Mouse (Mus musculus): ENCODE data around the gene Olfr410. TPM values are rescaled to one million over a fixed set of nuclear protein-coding genes. Genes with fewer than 3 reads are reported as not detected.

Olfr410 gene
- not detected in 2 replicates for polyA plus RNA-seq (2012; rRNA removed)

GRCm38 (mm10) chr11:74337931-74338330 lies at the start of gene Olfr410:
Gene Olfr410 (minus strand): TSS chr11:74338031.
- no peak for TF ChIP-seq POLR2A (IDR thresholded peaks at IDR 0.05; ENCODE audit: borderline replicate concordance, insufficient read depth, low read length)
- TF ChIP-seq CTCF (IDR thresholded peaks at IDR 0.05; ENCODE audit: borderline replicate concordance, insufficient read depth, low read depth, low read length) = no peak
- Histone ChIP-seq H3K4me1 (ENCODE audit: control insufficient read depth, insufficient read depth, low read length) (no peaks in the 10 kb centered on the region), H3K4me3 (replicated peaks; ENCODE audit: insufficient read depth, low read depth, low read length) (no peak within 1 kb of the TSS), H3K27ac (ENCODE audit: insufficient read depth, low read length) (no peak within 1 kb of the TSS), H3K27me3 (ENCODE audit: control insufficient read depth, insufficient read depth, low read length) (no peaks in the 10 kb centered on the region)
- no peak for DNase-seq
- WGBS = 79% methylated on average over 6 of the region's 6 CpGs

- H3K4me3 ChIP-seq (replicated peaks; ENCODE audit: insufficient read depth, low read depth, low read length) = no peak overlapping the region
Measured at GRCm38 (mm10) chr11:74387203-74387602, 49.4 kb upstream of the Olfr410 start.

GRCm38 (mm10) chr11:74385674-74386073 lies 47.8 kb upstream of the Olfr410 start:
- TF ChIP-seq POLR2A (IDR thresholded peaks at IDR 0.05; ENCODE audit: borderline replicate concordance, insufficient read depth, low read length) (no peak), CTCF (IDR thresholded peaks at IDR 0.05; ENCODE audit: borderline replicate concordance, insufficient read depth, low read depth, low read length) (no peak)
- DNase-seq = no peak
- WGBS = 84% methylated on average over 9 of the region's 9 CpGs
- Histone ChIP-seq H3K27ac (ENCODE audit: insufficient read depth, low read length) (no peak overlapping the region), H3K27me3 (ENCODE audit: control insufficient read depth, insufficient read depth, low read length) (no peaks in the 10 kb centered on the region), H3K4me3 (replicated peaks; ENCODE audit: insufficient read depth, low read depth, low read length) (no peak overlapping the region), H3K4me1 (ENCODE audit: control insufficient read depth, insufficient read depth, low read length) (peaks cover 4% of the 10 kb centered on the region; the same call in 1 of the 2 replicates)

More at GRCm38 (mm10) chr11:74387203-74387602, 49.4 kb upstream of the Olfr410 start:
- 40% methylated on average over 5 of the region's 5 CpGs for WGBS
- Histone ChIP-seq H3K27me3 (ENCODE audit: control insufficient read depth, insufficient read depth, low read length) (no peaks in the 10 kb centered on the region), H3K4me1 (ENCODE audit: control insufficient read depth, insufficient read depth, low read length) (peaks cover 4% of the 10 kb centered on the region; the same call in 1 of the 2 replicates), H3K27ac (ENCODE audit: insufficient read depth, low read length) (no peak overlapping the region)
- no peak for TF ChIP-seq CTCF (IDR thresholded peaks at IDR 0.05; ENCODE audit: borderline replicate concordance, insufficient read depth, low read depth, low read length)
- no peak for TF ChIP-seq POLR2A (IDR thresholded peaks at IDR 0.05; ENCODE audit: borderline replicate concordance, insufficient read depth, low read length)
- peak in 1 of 2 experiments; percentile 23 for DNase-seq

GRCm38 (mm10) chr11:74379166-74379873 lies 41.5 kb upstream of the Olfr410 start:
- DNase-seq = no peak
- Histone ChIP-seq H3K27me3 (ENCODE audit: control insufficient read depth, insufficient read depth, low read length) (no peaks in the 10 kb centered on the region), H3K4me3 (replicated peaks; ENCODE audit: insufficient read depth, low read depth, low read length) (no peak overlapping the region), H3K4me1 (ENCODE audit: control insufficient read depth, insufficient read depth, low read length) (no peaks in the 10 kb centered on the region), H3K27ac (ENCODE audit: insufficient read depth, low read length) (no peak overlapping the region)
- 67% methylated on average over 4 of the region's 4 CpGs for WGBS
- TF ChIP-seq CTCF (IDR thresholded peaks at IDR 0.05; ENCODE audit: borderline replicate concordance, insufficient read depth, low read depth, low read length) = no peak
- TF ChIP-seq POLR2A (IDR thresholded peaks at IDR 0.05; ENCODE audit: borderline replicate concordance, insufficient read depth, low read length) = no peak

GRCm38 (mm10) chr11:74376847-74377246 lies 39.0 kb upstream of the Olfr410 start:
- WGBS = 90% methylated on average over 3 of the region's 3 CpGs
- Histone ChIP-seq H3K27me3 (ENCODE audit: control insufficient read depth, insufficient read depth, low read length) (no peaks in the 10 kb centered on the region), H3K4me3 (replicated peaks; ENCODE audit: insufficient read depth, low read depth, low read length) (no peak overlapping the region), H3K27ac (ENCODE audit: insufficient read depth, low read length) (no peak overlapping the region), H3K4me1 (ENCODE audit: control insufficient read depth, insufficient read depth, low read length) (no peaks in the 10 kb centered on the region)
- TF ChIP-seq POLR2A (IDR thresholded peaks at IDR 0.05; ENCODE audit: borderline replicate concordance, insufficient read depth, low read length) = no peak
- TF ChIP-seq CTCF (IDR thresholded peaks at IDR 0.05; ENCODE audit: borderline replicate concordance, insufficient read depth, low read depth, low read length) = peak; percentile 85
- DNase-seq = peak; percentile 46 to 53

GRCm38 (mm10) chr11:74371393-74372100 lies 33.7 kb upstream of the Olfr410 start:
- DNase-seq = peak; percentile 52 to 79
- Histone ChIP-seq H3K4me1 (ENCODE audit: control insufficient read depth, insufficient read depth, low read length) (no peaks in the 10 kb centered on the region), H3K27me3 (ENCODE audit: control insufficient read depth, insufficient read depth, low read length) (no peaks in the 10 kb centered on the region), H3K27ac (ENCODE audit: insufficient read depth, low read length) (no peak overlapping the region), H3K4me3 (replicated peaks; ENCODE audit: insufficient read depth, low read depth, low read length) (no peak overlapping the region)
- WGBS = 10% methylated on average over 22 of the region's 22 CpGs
- TF ChIP-seq POLR2A (IDR thresholded peaks at IDR 0.05; ENCODE audit: borderline replicate concordance, insufficient read depth, low read length) (no peak), CTCF (IDR thresholded peaks at IDR 0.05; ENCODE audit: borderline replicate concordance, insufficient read depth, low read depth, low read length) (peak; percentile 89)

- WGBS = 67% methylated on average over 1 of the region's 1 CpGs
- H3K4me1 ChIP-seq (ENCODE audit: control insufficient read depth, insufficient read depth, low read length) = no peaks in the 10 kb centered on the region
- H3K4me3 ChIP-seq (replicated peaks; ENCODE audit: insufficient read depth, low read depth, low read length) = no peak within 1 kb of the TSS
- no peak within 1 kb of the TSS for H3K27ac ChIP-seq (ENCODE audit: insufficient read depth, low read length)
- TF ChIP-seq CTCF (IDR thresholded peaks at IDR 0.05; ENCODE audit: borderline replicate concordance, insufficient read depth, low read depth, low read length) (no peak), POLR2A (IDR thresholded peaks at IDR 0.05; ENCODE audit: borderline replicate concordance, insufficient read depth, low read length) (no peak)
- no peaks in the 10 kb centered on the region for H3K27me3 ChIP-seq (ENCODE audit: control insufficient read depth, insufficient read depth, low read length)
- DNase-seq = no peak
Measured at GRCm38 (mm10) chr11:74361769-74362168, 23.9 kb upstream of the Olfr410 start, which contains the start of gene Olfr412. Gene Olfr412 (plus strand): TSS chr11:74362069.

All from cerebellum, adult 2 months (tissue).